Mouse (Mus musculus) ES-E14 (cell line): Measurements from ENCODE around the gene Nbl1.

Source experiments
- CHD2 ChIP-seq: IDR thresholded peaks from 2 replicates; pipeline ENCODE4 v1.6.1; 2014; ENCODE audit warnings: mild to moderate bottlenecking, low read depth, low read length, inconsistent platforms
- MAFK ChIP-seq: IDR thresholded peaks from 2 replicates; pipeline ENCODE4 v1.6.1; 2014; ENCODE audit warnings: mild to moderate bottlenecking, low read depth, low read length, inconsistent platforms; ENCODE audit not compliant: insufficient read depth

GRCm38 (mm10) chr4:139055744-139056143 is 37.0 kb downstream of the Nbl1 start:
- TF ChIP-seq MAFK (no peak), CHD2 (no peak)
